Mouse (Mus musculus): ENCODE data around the gene Gm9964. TPM values are rescaled to one million over a fixed set of nuclear protein-coding genes. Genes with fewer than 3 reads are reported as not detected.
"Not testable (repeated sequence)": the region's sequence is repeated elsewhere in the genome, so short reads cannot be mapped to it uniquely, and the experiment has no call there.

Gm9964 gene
- under 1 TPM in 1 of 2 experiments, not detected in 1; 0.76 TPM for total RNA-seq (2021)
- long read RNA-seq, experiment 1: 0 reads
- long read RNA-seq, experiment 2: 0 reads

- DNase-seq (ENCODE audit: low spot score in 2 of 2): no peak
Measured at GRCm38 (mm10) chr11:79296856-79297491, at the start of gene Gm9964. Gm9964 (minus strand) TSS chr11:79296906.

- DNase-seq (ENCODE audit: low spot score in 2 of 2): peak in 1 of 2 experiments; percentile 7
Measured at GRCm38 (mm10) chr11:79339808-79340781, 43.4 kb upstream of the Gm9964 start.

GRCm38 (mm10) chr11:79339234-79339807, 42.6 kb upstream of the Gm9964 start, which contains the start of gene Nf1:
Nf1 (plus strand) TSS chr11:79339693.
- peak; percentile 91 to 95 for DNase-seq (ENCODE audit: low spot score in 2 of 2)

- no peak for DNase-seq (ENCODE audit: low spot score in 2 of 2)
Measured at GRCm38 (mm10) chr11:79338621-79339020, 41.9 kb upstream of the Gm9964 start.

- DNase-seq (ENCODE audit: low spot score in 2 of 2): no peak
Measured at GRCm38 (mm10) chr11:79336722-79337267, 40.1 kb upstream of the Gm9964 start.

- DNase-seq (ENCODE audit: low spot score in 2 of 2): no peak
Measured at GRCm38 (mm10) chr11:79335077-79335476, 38.4 kb upstream of the Gm9964 start.

- no peak for DNase-seq (ENCODE audit: low spot score in 2 of 2)
Measured at GRCm38 (mm10) chr11:79329585-79329984, 32.9 kb upstream of the Gm9964 start.

GRCm38 (mm10) chr11:79328060-79328459, 31.4 kb upstream of the Gm9964 start:
- no peak for DNase-seq (ENCODE audit: low spot score in 2 of 2)

- DNase-seq (ENCODE audit: low spot score in 2 of 2): no peak
Measured at GRCm38 (mm10) chr11:79327106-79327505, 30.4 kb upstream of the Gm9964 start.

- DNase-seq (ENCODE audit: low spot score in 2 of 2): no peak
Measured at GRCm38 (mm10) chr11:79325663-79326062, 29.0 kb upstream of the Gm9964 start.

- DNase-seq (ENCODE audit: low spot score in 2 of 2): no peak
Measured at GRCm38 (mm10) chr11:79323985-79324685, 27.4 kb upstream of the Gm9964 start.

GRCm38 (mm10) chr11:79319807-79320206, 23.1 kb upstream of the Gm9964 start:
- DNase-seq (ENCODE audit: low spot score in 2 of 2): no peak

- no peak for DNase-seq (ENCODE audit: low spot score in 2 of 2)
Measured at GRCm38 (mm10) chr11:79316807-79317345, 20.2 kb upstream of the Gm9964 start.

GRCm38 (mm10) chr11:79310467-79310866, 13.8 kb upstream of the Gm9964 start:
- DNase-seq (ENCODE audit: low spot score in 2 of 2): no peak

GRCm38 (mm10) chr11:79307560-79308200, 11.0 kb upstream of the Gm9964 start:
- DNase-seq (ENCODE audit: low spot score in 2 of 2): no peak

- peak in 1 of 2 experiments; percentile 24 for DNase-seq (ENCODE audit: low spot score in 2 of 2)
Measured at GRCm38 (mm10) chr11:79306996-79307395, 10.3 kb upstream of the Gm9964 start.

- no peak for DNase-seq (ENCODE audit: low spot score in 2 of 2)
Measured at GRCm38 (mm10) chr11:79306510-79306909, 9.8 kb upstream of the Gm9964 start.

- DNase-seq (ENCODE audit: low spot score in 2 of 2): no peak
Measured at GRCm38 (mm10) chr11:79305697-79306340, 9.1 kb upstream of the Gm9964 start.

- not testable (repeated sequence) for DNase-seq (ENCODE audit: low spot score in 2 of 2)
Measured at GRCm38 (mm10) chr11:79304245-79304644, 7.5 kb upstream of the Gm9964 start.
